Mouse (Mus musculus) liver, postnatal 0 days (tissue): Measurements from ENCODE around the gene Adora1.

ENCODE experiments used
- CTCF ChIP-seq: sonication (generic); IDR thresholded peaks from 2 replicates; pipeline ENCODE4 v1.5.1; 2016; ENCODE audit warnings: antibody characterized with exemption, low read depth
- EP300 ChIP-seq: IDR thresholded peaks from 2 replicates; pipeline ENCODE4 v1.6.1; 2016; ENCODE audit warnings: antibody characterized with exemption, low read depth, mild to moderate bottlenecking

DNA sequence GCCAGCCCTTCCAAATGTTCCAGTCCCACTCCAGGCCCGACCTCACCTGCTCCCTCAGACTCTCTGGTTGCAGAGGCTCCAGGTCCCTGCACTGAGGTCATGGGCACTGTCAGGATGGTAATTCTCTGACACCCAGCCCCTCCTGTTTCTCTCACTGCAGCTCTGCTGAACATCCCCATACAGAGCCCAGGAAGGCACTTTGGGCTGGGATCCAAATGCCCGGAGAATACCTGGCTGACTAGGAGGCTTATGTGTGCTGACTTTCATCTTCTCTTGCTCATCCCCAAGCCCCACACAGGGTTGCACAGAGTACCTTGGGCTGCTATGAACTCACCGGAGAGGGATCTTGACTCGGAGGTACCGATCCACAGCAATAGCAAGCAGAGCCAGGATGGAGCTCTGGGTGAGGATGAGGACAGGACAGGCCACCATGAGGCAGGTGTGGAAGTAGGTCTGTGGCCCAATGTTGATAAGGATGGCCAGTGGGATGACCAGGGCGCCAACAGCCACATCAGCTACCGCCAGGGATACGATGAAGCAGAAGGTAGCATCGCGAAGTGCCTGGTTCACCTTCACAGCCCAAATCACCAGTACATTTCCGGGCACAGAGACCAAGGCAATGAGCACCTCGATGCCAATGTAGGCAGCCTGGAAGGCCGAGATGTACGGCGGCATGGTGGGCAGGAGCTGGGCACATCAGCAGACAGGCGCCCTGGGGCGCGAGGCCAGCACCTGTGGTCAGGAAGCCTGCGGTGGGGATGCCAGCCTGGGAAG, 1.4 kb downstream of the Adora1 start:
- TF ChIP-seq CTCF (no peak), EP300 (no peak)
